Mouse (Mus musculus): ENCODE data around the gene Cep41. TPM values are rescaled to one million over a fixed set of nuclear protein-coding genes. Genes with fewer than 3 reads are reported as not detected.
A peak's percentile ranks its signal among the peaks of the same experiment; 100 is the strongest.

Gene Cep41
- polyA plus RNA-seq, 1 experiment from 2014 or later, result 19.8 TPM

- peaks cover 96% of the 10 kb centered on the region for H3K4me1 ChIP-seq
- DNase-seq (ENCODE audit: low spot score), result peak; percentile 86
- WGBS, result 2% methylated on average over 8 of the region's 8 CpGs
- peak overlapping the region; percentile 46 for H3K4me3 ChIP-seq
- no peaks in the 10 kb centered on the region for H3K36me3 ChIP-seq
- no peaks in the 10 kb centered on the region for H3K27me3 ChIP-seq (ENCODE audit: low read depth, poor library complexity, severe bottlenecking)
- peak overlapping the region; percentile 93 for H3K27ac ChIP-seq (replicated peaks)
- H3K9me3 ChIP-seq (replicated peaks), result no peaks in the 10 kb centered on the region
Measured at GRCm38 (mm10) chr6:30616491-30616941, 77.0 kb downstream of the Cep41 start.

GRCm38 (mm10) chr6:30615741-30616140, 77.8 kb downstream of the Cep41 start:
- peaks cover 96% of the 10 kb centered on the region for H3K4me1 ChIP-seq
- peak overlapping the region; percentile 46 for H3K4me3 ChIP-seq
- H3K27me3 ChIP-seq (ENCODE audit: low read depth, poor library complexity, severe bottlenecking), result no peaks in the 10 kb centered on the region
- DNase-seq (ENCODE audit: low spot score), result peak; percentile 56
- H3K36me3 ChIP-seq, result no peaks in the 10 kb centered on the region
- WGBS, result 11% methylated on average over 4 of the region's 4 CpGs
- peak overlapping the region; percentile 93 for H3K27ac ChIP-seq (replicated peaks)
- H3K9me3 ChIP-seq (replicated peaks), result no peaks in the 10 kb centered on the region

DNA sequence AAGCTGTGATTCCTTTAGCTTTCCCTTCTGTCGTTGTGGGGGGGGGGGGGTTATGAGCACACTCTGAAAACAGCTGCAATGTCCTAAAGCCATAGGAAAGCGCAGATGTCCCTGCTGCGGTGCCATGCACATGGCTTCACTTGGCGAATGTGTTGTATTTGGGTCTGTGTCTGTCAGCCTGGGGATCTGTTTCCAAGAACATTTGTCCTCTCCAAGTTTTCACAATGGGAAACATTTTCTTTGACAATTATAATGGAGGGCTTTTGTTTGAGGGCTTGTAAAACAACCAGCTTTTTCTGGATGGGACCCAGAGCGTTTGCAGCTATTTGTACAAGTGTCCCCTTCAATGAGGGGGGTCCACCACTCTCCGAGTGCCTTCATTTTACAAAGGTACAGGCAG, 79.3 kb downstream of the Cep41 start:
- no peak overlapping the region for H3K4me3 ChIP-seq
- H3K27me3 ChIP-seq (ENCODE audit: low read depth, poor library complexity, severe bottlenecking), result no peaks in the 10 kb centered on the region
- H3K4me1 ChIP-seq, result peaks cover 94% of the 10 kb centered on the region

GRCm38 (mm10) chr6:30611212-30611611, 82.3 kb downstream of the Cep41 start:
- H3K4me3 ChIP-seq, result no peak overlapping the region
- H3K27ac ChIP-seq (replicated peaks), result peak overlapping the region; percentile 93
- WGBS, result 31% methylated on average over 5 of the region's 5 CpGs
- no peaks in the 10 kb centered on the region for H3K27me3 ChIP-seq (ENCODE audit: low read depth, poor library complexity, severe bottlenecking)
- no peaks in the 10 kb centered on the region for H3K36me3 ChIP-seq
- peak; percentile 45 for DNase-seq (ENCODE audit: low spot score)
- H3K9me3 ChIP-seq (replicated peaks), result no peaks in the 10 kb centered on the region
- H3K4me1 ChIP-seq, result peaks cover 67% of the 10 kb centered on the region

More for the DNA sequence above, 79.3 kb downstream of the Cep41 start:
- no peak for DNase-seq (ENCODE audit: low spot score)
- peak overlapping the region; percentile 93 for H3K27ac ChIP-seq (replicated peaks)
- H3K36me3 ChIP-seq, result no peaks in the 10 kb centered on the region
- WGBS, result 81% methylated on average over 6 of the region's 6 CpGs
- H3K9me3 ChIP-seq (replicated peaks), result no peaks in the 10 kb centered on the region

DNA sequence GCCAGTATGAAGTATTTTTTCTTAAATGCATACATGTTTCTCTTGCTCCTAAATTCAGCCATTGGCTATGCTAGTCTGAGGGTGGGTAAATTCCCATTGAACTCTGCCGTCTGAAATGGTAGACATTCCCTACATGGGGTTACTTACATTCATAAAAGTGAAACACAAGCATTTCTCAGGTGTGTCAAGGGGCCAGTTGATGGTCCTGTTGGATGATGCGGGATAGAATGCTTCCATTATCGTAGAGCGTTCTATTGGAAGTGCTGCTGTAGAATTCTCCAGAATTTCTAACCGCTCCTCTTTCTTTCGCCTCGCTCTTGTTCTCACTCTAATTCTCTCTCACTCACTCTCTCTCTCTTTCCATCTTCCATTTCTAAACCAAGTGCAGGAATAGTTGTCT, 82.8 kb downstream of the Cep41 start, which contains the start of gene Cpa5:
Cpa5 (plus strand) TSS at position 301 of the 400 bp plus-strand sequence.
- Histone ChIP-seq H3K27ac (replicated peaks) (peak within 1 kb of the TSS; percentile 93), H3K4me1 (peaks cover 62% of the 10 kb centered on the region), H3K27me3 (ENCODE audit: low read depth, poor library complexity, severe bottlenecking) (no peaks in the 10 kb centered on the region), H3K36me3 (no peaks in the 10 kb centered on the region), H3K9me3 (replicated peaks) (no peaks in the 10 kb centered on the region), H3K4me3 (no peak within 1 kb of the TSS)
- no peak for DNase-seq (ENCODE audit: low spot score)
- WGBS, result 83% methylated on average over 7 of the region's 7 CpGs

DNA sequence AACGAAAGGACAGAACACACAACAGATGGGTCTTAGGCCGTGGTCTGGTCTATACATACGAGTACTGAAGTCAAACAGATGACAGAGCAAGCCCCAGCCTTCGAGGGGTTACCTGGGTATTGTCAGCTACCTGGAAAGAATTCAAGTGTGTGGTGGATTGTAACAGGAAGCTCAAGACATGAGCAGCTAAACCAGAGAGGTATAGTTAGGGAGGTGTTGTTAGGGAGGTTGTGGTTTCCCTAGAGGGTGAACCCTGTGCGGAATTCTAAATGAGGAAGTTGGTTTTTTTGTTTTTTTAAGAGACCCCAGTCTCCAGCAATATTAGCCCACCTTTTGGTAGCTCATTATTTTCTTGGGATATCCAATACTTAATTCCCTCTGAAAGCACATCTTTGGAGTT, 87.9 kb downstream of the Cep41 start:
- no peaks in the 10 kb centered on the region for H3K27me3 ChIP-seq (ENCODE audit: low read depth, poor library complexity, severe bottlenecking)
- H3K36me3 ChIP-seq, result no peaks in the 10 kb centered on the region
- peaks cover 16% of the 10 kb centered on the region for H3K4me1 ChIP-seq
- no peak overlapping the region for H3K4me3 ChIP-seq
- H3K27ac ChIP-seq (replicated peaks), result no peak overlapping the region
- 92% methylated on average over 5 of the region's 5 CpGs for WGBS
- H3K9me3 ChIP-seq (replicated peaks), result no peaks in the 10 kb centered on the region
- DNase-seq (ENCODE audit: low spot score), result no peak

GRCm38 (mm10) chr6:30605111-30605510, 88.4 kb downstream of the Cep41 start:
- no peak for DNase-seq (ENCODE audit: low spot score)
- H3K36me3 ChIP-seq, result no peaks in the 10 kb centered on the region
- WGBS, result 96% methylated on average over 4 of the region's 4 CpGs

DNA sequence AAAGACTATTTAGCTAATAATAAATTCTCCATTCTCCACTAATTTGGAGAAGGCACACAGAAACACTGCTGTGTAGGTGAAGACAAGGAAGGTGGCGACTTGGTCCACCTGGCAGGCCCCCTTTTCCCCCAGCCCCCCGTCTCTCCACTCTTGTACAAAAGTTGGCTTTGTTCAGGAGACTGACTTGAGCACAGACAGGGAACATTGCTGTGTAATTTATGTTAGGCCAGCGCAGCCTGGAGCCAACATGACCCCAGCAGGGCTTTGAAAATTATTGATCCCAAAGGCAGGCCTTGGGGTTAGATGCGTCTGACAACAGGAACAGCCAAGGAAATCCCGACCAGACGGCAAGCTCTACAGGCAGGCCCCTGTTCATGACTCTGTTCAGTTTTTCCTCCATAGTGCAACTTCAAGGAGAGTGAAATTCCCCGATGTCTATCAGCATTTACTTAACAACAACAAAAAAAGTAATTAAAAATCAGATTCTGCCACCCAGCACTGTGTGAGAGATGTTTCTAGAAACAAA, 89.1 kb downstream of the Cep41 start:
- no peak for DNase-seq (ENCODE audit: low spot score)
- Histone ChIP-seq H3K27ac (replicated peaks) (no peak overlapping the region), H3K4me1 (peaks cover 17% of the 10 kb centered on the region), H3K4me3 (no peak overlapping the region), H3K9me3 (replicated peaks) (no peaks in the 10 kb centered on the region), H3K36me3 (no peaks in the 10 kb centered on the region), H3K27me3 (ENCODE audit: low read depth, poor library complexity, severe bottlenecking) (no peaks in the 10 kb centered on the region)
- 83% methylated on average over 7 of the region's 7 CpGs for WGBS

More at GRCm38 (mm10) chr6:30605111-30605510, 88.4 kb downstream of the Cep41 start:
- H3K4me3 ChIP-seq, result no peak overlapping the region
- H3K4me1 ChIP-seq, result peaks cover 16% of the 10 kb centered on the region
- H3K27me3 ChIP-seq (ENCODE audit: low read depth, poor library complexity, severe bottlenecking), result no peaks in the 10 kb centered on the region
- H3K9me3 ChIP-seq (replicated peaks), result no peaks in the 10 kb centered on the region
- H3K27ac ChIP-seq (replicated peaks), result peak overlapping the region; percentile 3

MicroRNAs within 50 kb of the gene (microRNA counts, 519-probe panel; counts per million panel counts)
- 5,298 counts per million, percentile 35 among the panel's probes with 10 or more counts for microRNA mmu-miR-335-3p
- microRNA mmu-miR-335-5p, result 10,084 counts per million, percentile 94 among the panel's probes with 10 or more counts

Small RNA genes within 50 kb of the gene (microRNA-seq; reads per million reads assigned to microRNA genes)
- gene Mir335, result 157,898 reads per million, percentile 100 among the genes with 10 or more reads in this experiment

Other genes with a start within 250 kb of the Cep41 start
- 47.8 and 52.7 TPM in 2 replicates for gene Tmem209, start 184.0 kb downstream of the Cep41 start, polyA plus RNA-seq (2016; fragmentation: Nextera tagmentation; extraction: Ambion mirVana)
- 0.22 and 0.36 TPM in 2 replicates for gene Ssmem1, start 183.9 kb downstream of the Cep41 start, polyA plus RNA-seq (2016; fragmentation: Nextera tagmentation; extraction: Ambion mirVana)
- gene Cpa2, start 152.2 kb downstream of the Cep41 start, polyA plus RNA-seq (2016; fragmentation: Nextera tagmentation; extraction: Ambion mirVana), result 22.0 and 22.8 TPM in 2 replicates
- gene Cpa4, start 125.4 kb downstream of the Cep41 start, polyA plus RNA-seq (2016; fragmentation: Nextera tagmentation; extraction: Ambion mirVana), result 1.3 and 2.3 TPM in 2 replicates
- gene Cpa5, start 82.7 kb downstream of the Cep41 start, polyA plus RNA-seq (2016; fragmentation: Nextera tagmentation; extraction: Ambion mirVana), result 0.30 and 0.74 TPM in 2 replicates
- gene Cpa1, start 54.5 kb downstream of the Cep41 start, polyA plus RNA-seq (2016; fragmentation: Nextera tagmentation; extraction: Ambion mirVana), result 0.19 TPM in 1 of 2 replicates, not detected in the other
- 1,366 and 1,939 TPM in 2 replicates for gene Mest, start 29.8 kb upstream of the Cep41 start, polyA plus RNA-seq (2016; fragmentation: Nextera tagmentation; extraction: Ambion mirVana)
- 34.3 and 43.5 TPM in 2 replicates for gene Copg2, start 203.0 kb upstream of the Cep41 start, polyA plus RNA-seq (2016; fragmentation: Nextera tagmentation; extraction: Ambion mirVana)
- 0.23 TPM in 1 of 2 replicates, not detected in the other for gene Tsga13, start 221.8 kb upstream of the Cep41 start, polyA plus RNA-seq (2016; fragmentation: Nextera tagmentation; extraction: Ambion mirVana)